Mouse (Mus musculus) heart, embryonic 12.5 days (tissue): ENCODE measurements at regions not wholly inside any gene's neighbourhood (a gene's known extent, or its start where the extent isn't known, plus 50 kb on each side); places are given as distances from the start of the nearest gene placed in this dataset. TPM values are rescaled to one million over a fixed set of nuclear protein-coding genes. Genes with fewer than 3 reads are reported as not detected.

ENCODE experiments used
- ATAC-seq: fragments of 200-750 bp; cut with Nextera tagmentation; 2 replicates; pipeline ENCODE4 v1.8.0; 2017; ENCODE audit warnings: moderate TSS enrichment, moderate library complexity; ENCODE audit not compliant: insufficient number of reproducible peaks, low FRiP score
- H3K27ac ChIP-seq: fragments of 300-500 bp; sonication (generic); 2 replicates; pipeline ENCODE4 v1.5.1; 2016; ENCODE audit warnings: mild to moderate bottlenecking, moderate library complexity; ENCODE audit not compliant: poor library complexity, severe bottlenecking
- H3K27me3 ChIP-seq: fragments of 300-500 bp; sonication (generic); replicated peaks from 2 replicates; pipeline ENCODE4 v1.6.1; 2016; ENCODE audit warnings: mild to moderate bottlenecking, moderate library complexity
- H3K36me3 ChIP-seq: fragments of 300-500 bp; sonication (generic); 2 replicates; pipeline ENCODE4 v1.6.1; 2016; ENCODE audit warnings: mild to moderate bottlenecking, moderate library complexity
- H3K4me1 ChIP-seq: fragments of 300-500 bp; sonication (generic); replicated peaks from 2 replicates; pipeline ENCODE4 v1.6.1; 2016; ENCODE audit warnings: mild to moderate bottlenecking
- H3K4me2 ChIP-seq: fragments of 300-500 bp; sonication (generic); 2 replicates; pipeline ENCODE4 v1.6.1; 2016; ENCODE audit warnings: mild to moderate bottlenecking, moderate library complexity
- H3K4me3 ChIP-seq: fragments of 300-500 bp; sonication (generic); 2 replicates; pipeline ENCODE4 v1.5.1; 2016; ENCODE audit warnings: mild to moderate bottlenecking
- H3K9ac ChIP-seq: fragments of 300-500 bp; sonication (generic); 2 replicates; pipeline ENCODE4 v1.6.1; 2016; ENCODE audit warnings: mild to moderate bottlenecking, moderate library complexity
- H3K9me3 ChIP-seq: fragments of 300-500 bp; sonication (generic); replicated peaks from 2 replicates; pipeline ENCODE4 v1.6.1; 2016; ENCODE audit warnings: mild to moderate bottlenecking, moderate library complexity
- WGBS: fragments of 180-500 bp; shearing (Covaris S2); methylation state at CpG from one replicate; pipeline ENCODE4 v1.1.7; 2016; 5-methylcytosine and 5-hydroxymethylcytosine counted together
- microRNA-seq: library from miRNA; unstranded; fragments of <30 nt; microRNA quantifications from one replicate; pipeline ENCODE4, GENCODE M21; 2017

DNA sequence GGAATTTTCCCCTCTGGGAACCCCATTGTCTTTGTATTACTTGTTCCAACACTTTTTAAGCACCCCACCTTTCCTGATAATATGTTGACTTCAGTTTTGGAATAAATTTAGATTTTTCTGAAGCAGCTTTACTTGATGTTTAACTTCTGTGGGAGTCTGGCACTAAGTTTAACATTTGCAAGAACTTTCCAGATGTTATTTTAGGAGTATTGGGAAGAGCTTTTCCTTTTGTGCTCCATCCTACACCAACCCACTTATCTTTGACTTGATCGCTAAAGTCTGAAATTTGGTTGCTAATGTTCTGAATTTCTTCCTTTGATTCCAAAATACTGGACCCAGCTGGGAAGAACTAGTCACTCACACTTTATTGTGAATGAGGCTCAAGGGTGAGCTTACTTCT, 90.4 kb upstream of the Slc39a10 start:
- H3K4me1 ChIP-seq = no peaks in the 10 kb centered on the region
- no peak overlapping the region for H3K27ac ChIP-seq
- 0 out of 2 replicates have a peak, but pooled peaks cover 5% of the 10 kb centered on the region for H3K9me3 ChIP-seq
- no peaks in the 10 kb centered on the region for H3K27me3 ChIP-seq
- H3K4me2 ChIP-seq = no peak overlapping the region
- no peak for ATAC-seq
- H3K4me3 ChIP-seq = no peak overlapping the region
- H3K9ac ChIP-seq = no peak overlapping the region
- no peaks in the 10 kb centered on the region for H3K36me3 ChIP-seq
- 82% methylated on average over 1 of the region's 1 CpGs for WGBS

DNA sequence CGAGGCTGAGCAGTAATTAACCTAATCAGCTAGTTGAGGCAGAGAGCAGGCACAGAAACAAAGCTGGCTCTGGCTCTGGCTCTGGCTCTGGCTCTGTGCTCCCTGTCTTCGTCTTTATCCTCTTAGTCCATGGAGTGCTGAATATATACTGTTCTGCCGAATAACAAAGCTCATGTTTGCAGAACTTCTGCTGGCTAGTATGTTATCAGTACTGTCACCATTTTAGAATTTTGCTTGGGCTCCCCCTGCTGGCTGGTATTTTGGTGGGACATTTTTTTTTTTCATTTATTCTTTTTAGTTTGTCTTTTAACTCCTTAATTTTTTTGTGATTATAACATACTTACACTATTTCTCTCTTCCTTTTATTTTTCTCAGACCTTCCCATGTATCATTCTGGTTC, 77.8 kb upstream of the Slc39a10 start:
- no peak for ATAC-seq
- Histone ChIP-seq H3K36me3 (no peaks in the 10 kb centered on the region), H3K4me3 (no peak overlapping the region), H3K27me3 (no peaks in the 10 kb centered on the region), H3K27ac (no peak overlapping the region), H3K9me3 (no peaks in the 10 kb centered on the region), H3K4me2 (peak overlapping the region; percentile 33), H3K9ac (no peak overlapping the region), H3K4me1 (peaks cover 4% of the 10 kb centered on the region; the same call in 1 of the 2 replicates)
- WGBS = 18% methylated on average over 3 of the region's 3 CpGs

DNA sequence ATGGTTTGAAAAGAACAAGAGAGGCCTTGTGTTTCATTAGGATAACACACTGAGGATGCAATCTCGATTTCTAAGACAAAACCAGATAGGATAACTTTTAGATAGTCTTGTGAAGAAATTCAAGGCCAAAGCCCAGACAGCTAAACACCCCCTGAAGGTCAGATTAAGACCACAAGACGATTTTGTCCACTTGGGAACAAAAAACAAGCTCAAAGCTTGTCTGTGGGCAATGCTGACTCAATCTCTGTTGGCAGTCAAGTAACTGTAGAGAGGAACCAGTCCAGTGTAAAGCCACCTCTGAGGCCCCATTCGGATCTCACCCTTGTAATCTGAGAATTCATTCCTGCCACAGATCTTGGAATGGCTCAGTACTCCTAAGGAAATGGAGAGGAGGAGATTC, 75.7 kb upstream of the Slc39a10 start:
- H3K4me1 ChIP-seq = peaks cover 4% of the 10 kb centered on the region; the same call in 1 of the 2 replicates
- H3K4me3 ChIP-seq = no peak overlapping the region
- H3K27me3 ChIP-seq = no peaks in the 10 kb centered on the region
- no peak overlapping the region for H3K4me2 ChIP-seq
- no peak overlapping the region for H3K9ac ChIP-seq
- no peak overlapping the region for H3K27ac ChIP-seq
- H3K36me3 ChIP-seq = no peaks in the 10 kb centered on the region
- no peaks in the 10 kb centered on the region for H3K9me3 ChIP-seq
- WGBS = 40% methylated on average over 3 of the region's 3 CpGs
- ATAC-seq = no peak

DNA sequence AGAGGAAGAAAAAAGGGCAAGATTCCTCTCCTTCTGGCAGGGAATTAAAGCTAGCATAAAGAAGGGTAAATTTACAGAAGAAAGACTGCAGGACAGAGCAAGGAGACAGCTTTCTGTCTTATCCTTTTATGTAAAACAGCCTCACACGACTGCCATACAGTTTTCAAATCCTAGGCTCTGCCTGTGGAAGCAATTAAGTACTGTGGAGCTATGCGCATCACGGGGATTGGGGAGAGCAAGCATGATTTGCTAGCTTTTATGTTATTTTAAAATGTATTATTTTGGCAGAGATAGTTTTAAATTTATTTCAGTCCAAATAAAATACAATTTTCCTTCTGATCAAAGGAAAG, 74.2 kb upstream of the Slc39a10 start:
- WGBS = 65% methylated on average over 3 of the region's 3 CpGs
- Histone ChIP-seq H3K27ac (no peak overlapping the region), H3K4me3 (no peak overlapping the region), H3K9me3 (no peaks in the 10 kb centered on the region), H3K36me3 (no peaks in the 10 kb centered on the region), H3K27me3 (no peaks in the 10 kb centered on the region), H3K9ac (no peak overlapping the region), H3K4me1 (peaks cover 4% of the 10 kb centered on the region; the same call in 1 of the 2 replicates), H3K4me2 (no peak overlapping the region)
- no peak for ATAC-seq

DNA sequence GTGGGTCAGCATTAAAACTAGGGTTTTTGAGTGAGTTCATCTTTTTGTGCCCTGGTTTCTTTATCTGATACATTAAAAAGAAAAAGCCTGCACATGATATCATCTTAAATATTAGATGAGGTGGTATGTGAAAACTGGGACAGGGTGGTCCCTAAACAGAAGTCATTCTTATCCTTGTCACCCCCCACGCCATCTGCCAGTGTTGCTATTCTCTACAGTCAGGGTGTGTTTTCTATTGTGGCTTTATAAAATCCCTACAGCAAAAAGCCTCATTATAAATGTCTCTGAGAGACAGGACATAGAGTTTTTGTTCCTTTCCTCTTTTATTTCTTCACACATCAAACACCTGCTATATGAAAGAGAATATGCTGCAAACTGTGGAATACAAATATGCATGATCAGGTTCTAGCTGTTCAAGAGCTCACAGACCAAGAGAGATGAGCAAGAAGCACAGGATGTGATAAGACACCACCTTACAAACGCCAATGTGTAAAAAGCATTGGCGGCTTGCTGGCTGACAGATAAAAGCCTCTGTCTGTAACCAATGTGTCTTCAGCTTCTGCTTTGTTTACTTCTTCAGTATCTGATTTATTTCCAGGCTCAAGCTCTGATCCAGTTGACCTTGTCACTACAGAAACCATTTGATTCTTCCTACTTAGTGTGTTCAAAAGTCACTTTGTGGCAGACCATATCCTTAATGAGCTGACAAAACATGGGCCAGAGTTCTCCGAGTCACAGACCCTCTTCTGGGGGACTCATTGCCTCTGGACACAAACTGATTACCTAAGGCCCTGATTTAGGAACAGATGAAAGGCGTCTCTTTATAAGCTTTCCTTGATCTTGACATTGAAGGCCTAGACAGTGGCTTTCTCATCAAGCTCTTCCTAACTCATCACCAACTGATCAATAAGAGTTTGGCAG, 73.6 kb upstream of the Slc39a10 start:
- Histone ChIP-seq H3K9ac (no peak overlapping the region), H3K36me3 (no peaks in the 10 kb centered on the region), H3K27ac (no peak overlapping the region), H3K4me2 (no peak overlapping the region), H3K27me3 (no peaks in the 10 kb centered on the region), H3K4me1 (peaks cover 4% of the 10 kb centered on the region; the same call in 1 of the 2 replicates), H3K4me3 (no peak overlapping the region), H3K9me3 (no peaks in the 10 kb centered on the region)
- WGBS = 37% methylated on average over 5 of the region's 5 CpGs
- ATAC-seq = no peak

DNA sequence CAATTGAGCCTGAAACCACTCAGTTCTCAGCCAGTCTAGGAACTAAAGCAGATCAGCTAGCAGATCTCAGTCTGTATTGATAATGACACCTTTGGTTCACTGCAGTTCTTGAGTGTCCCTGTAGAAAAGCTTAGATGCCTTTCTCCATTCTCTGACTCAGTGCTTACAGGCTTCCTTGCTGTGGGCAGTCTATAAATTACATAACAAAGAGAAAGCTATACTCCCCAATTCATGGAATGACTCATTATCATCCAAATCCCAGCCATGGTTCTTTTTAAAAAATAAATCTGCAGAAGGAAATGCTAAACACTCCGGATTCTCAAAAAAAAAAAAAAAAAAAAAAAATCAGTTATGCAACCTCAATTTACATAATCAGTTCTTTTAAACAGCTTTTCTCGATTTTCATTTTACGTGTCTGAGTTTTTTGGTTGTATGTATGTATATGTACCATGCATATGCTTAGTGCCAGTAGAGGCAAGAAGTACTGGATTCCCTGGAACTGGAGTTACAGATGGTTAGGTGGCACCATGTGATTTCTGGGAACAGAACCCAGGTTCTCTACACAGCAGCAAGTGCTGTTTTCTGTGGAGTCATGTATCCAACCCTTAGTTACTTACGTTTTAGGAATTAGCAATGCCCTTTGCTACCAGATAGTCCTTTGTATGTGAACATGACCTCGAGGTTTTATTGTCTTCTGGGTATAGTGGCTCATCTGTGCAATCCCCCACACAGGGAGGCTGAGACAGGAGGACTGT, 71.5 kb upstream of the Slc39a10 start:
- Histone ChIP-seq H3K9ac (no peak overlapping the region), H3K36me3 (no peaks in the 10 kb centered on the region), H3K27me3 (no peaks in the 10 kb centered on the region), H3K4me3 (no peak overlapping the region), H3K27ac (no peak overlapping the region), H3K4me2 (no peak overlapping the region), H3K9me3 (no peaks in the 10 kb centered on the region), H3K4me1 (no peaks in the 10 kb centered on the region)
- 78% methylated on average over 5 of the region's 5 CpGs for WGBS
- ATAC-seq = no peak

Small RNA genes in the stretch of these regions (microRNA-seq; reads per million reads assigned to microRNA genes)
- not detected for gene Mir6350
